Mouse (Mus musculus) kidney, adult 11 months (tissue): ENCODE data around the gene Tert.

ENCODE experiments used
- DNase-seq: peaks from one replicate; pipeline ENCODE4 v3.0.0; 2022

Gene Tert

GRCm38 (mm10) chr13:73679311-73679710, 52.6 kb downstream of the Tert start:
- DNase-seq: peak; percentile 69

DNA sequence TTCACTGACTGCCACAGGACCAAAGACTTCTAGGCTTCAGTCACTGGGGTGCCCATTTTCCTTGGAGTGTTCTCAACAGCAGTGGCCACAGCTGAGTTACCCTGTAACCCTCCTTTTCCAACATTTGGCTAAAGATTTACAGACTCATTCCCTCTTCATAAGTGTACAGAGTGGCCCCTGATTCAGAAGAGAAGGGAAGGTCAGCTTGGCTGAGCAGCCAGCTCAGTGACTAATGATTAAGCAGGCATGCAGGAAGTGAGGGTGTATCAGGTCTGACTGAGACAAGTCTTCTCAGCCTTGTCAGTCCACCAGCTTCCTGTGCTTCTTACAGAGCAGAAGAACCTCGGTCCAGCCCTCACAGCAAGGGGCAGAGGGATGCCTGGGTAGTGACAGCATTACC, 53.7 kb downstream of the Tert start:
- DNase-seq: peak; percentile 90

DNA sequence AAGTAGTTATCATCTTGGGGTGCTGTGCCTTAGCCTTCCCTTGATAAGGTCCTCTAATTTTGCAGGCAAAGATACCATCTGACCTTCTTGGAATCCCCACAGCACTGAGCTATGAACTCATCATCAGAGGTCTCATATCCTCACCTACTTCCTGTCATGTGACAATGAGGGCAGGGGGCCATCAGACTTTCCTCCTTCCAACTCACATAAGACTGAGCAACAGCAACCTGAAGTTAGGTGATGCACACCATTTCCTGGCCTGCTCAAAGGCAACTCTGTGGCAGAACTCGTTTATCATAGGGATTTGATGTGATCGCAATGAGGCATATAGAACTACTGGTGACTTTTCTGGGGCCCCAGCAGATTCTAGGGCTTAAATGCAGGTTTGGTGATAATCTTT, 55.5 kb downstream of the Tert start:
- no peak for DNase-seq

- DNase-seq: peak; percentile 67
Observed at GRCm38 (mm10) chr13:73683682-73684081, 57.0 kb downstream of the Tert start.

GRCm38 (mm10) chr13:73684412-73684811, 57.7 kb downstream of the Tert start:
- peak; percentile 35 for DNase-seq

GRCm38 (mm10) chr13:73685502-73685901, 58.8 kb downstream of the Tert start:
- DNase-seq: no peak

GRCm38 (mm10) chr13:73687601-73688000, 60.9 kb downstream of the Tert start:
- peak; percentile 62 for DNase-seq

GRCm38 (mm10) chr13:73688934-73689333, 62.2 kb downstream of the Tert start:
- no peak for DNase-seq

DNA sequence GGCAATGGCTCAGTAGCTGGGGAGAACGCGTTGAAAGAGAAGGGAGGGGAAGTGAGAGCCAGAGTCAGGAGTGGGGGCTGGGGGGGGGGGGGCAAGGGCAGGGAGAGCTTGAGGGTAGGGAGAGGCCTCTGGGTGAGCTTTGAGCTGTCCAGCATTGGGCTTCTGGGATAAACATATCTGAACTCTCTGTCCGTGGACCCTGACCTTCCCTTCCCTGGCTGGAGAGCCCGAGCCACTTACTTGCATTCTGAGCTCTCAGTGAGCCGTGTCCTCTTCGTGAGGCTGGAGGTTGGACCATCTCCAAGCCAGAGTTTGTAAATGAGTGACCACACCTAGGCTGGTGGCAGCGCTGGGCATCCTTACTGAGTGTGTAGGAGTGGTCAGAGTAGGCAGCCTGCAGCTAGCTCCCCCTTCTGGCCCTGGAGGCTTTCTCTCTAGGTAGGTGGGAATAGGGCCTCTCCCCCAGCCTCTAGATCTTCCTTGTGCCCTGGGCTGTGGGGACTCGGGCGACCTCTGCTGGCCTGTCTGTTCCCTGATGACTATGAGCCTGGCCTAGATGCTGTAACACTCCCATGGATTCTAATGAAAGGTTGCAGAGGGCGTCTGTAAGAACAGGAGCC, 65.6 kb downstream of the Tert start:
- peak; percentile 99 for DNase-seq

DNA sequence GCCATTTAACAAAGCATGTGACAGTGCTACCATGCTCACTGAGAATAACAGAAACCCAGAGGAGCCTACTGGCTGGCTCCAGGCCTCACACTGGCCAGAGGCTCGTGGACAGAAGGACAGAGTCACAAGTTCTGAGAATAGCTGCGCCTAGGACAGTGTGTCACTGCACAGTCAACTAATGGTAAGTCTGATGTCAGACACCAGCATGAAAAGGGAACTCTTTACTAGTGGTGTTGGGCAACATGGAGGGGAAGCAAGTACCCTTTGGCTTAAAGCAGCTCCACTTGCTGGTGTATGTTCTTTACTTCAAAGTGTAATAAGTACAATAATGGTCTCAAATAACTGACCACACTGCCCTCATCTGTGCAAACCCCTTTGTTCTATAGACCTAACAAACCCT, 66.6 kb downstream of the Tert start:
- DNase-seq: no peak

- DNase-seq: no peak
Observed at GRCm38 (mm10) chr13:73694972-73695371, 68.3 kb downstream of the Tert start.

- DNase-seq: no peak
Observed at GRCm38 (mm10) chr13:73696529-73696928, 69.8 kb downstream of the Tert start.
